Mouse (Mus musculus) WW6 (cell line): ENCODE data around the gene Tprkb.
"Not testable (repeated sequence)": the region's sequence is repeated elsewhere in the genome, so short reads cannot be mapped to it uniquely, and the experiment has no call there.

Source experiments
- DNase-seq: peaks from one replicate; pipeline ENCODE4 v3.0.0-alpha.2; 2013; ENCODE audit warnings: low read depth, low spot score

The Tprkb gene

GRCm38 (mm10) chr6:85915539-85916513 is 4.2 kb downstream of the Tprkb start, which contains the start of gene Nat8f1:
Nat8f1 (minus strand) TSS chr6:85915687.
- DNase-seq, result peak; percentile 71

GRCm38 (mm10) chr6:85916596-85916995 is 4.9 kb downstream of the Tprkb start:
- DNase-seq, result no peak

GRCm38 (mm10) chr6:85918341-85918740 is 6.7 kb downstream of the Tprkb start:
- not testable (repeated sequence) for DNase-seq

GRCm38 (mm10) chr6:85919401-85919800 is 7.7 kb downstream of the Tprkb start:
- no peak for DNase-seq

- DNase-seq, result no peak
Observed at GRCm38 (mm10) chr6:85923643-85924042, 12.0 kb downstream of the Tprkb start.

- no peak for DNase-seq
Observed at GRCm38 (mm10) chr6:85926709-85927108, 15.0 kb downstream of the Tprkb start.

- DNase-seq, result no peak
Observed at GRCm38 (mm10) chr6:85927476-85928464, 16.1 kb downstream of the Tprkb start.

- DNase-seq, result no peak
Observed at GRCm38 (mm10) chr6:85929312-85929711, 17.6 kb downstream of the Tprkb start.

- no peak for DNase-seq
Observed at GRCm38 (mm10) chr6:85934047-85934446, 22.4 kb downstream of the Tprkb start.

GRCm38 (mm10) chr6:85935646-85936045 is 24.0 kb downstream of the Tprkb start:
- no peak for DNase-seq

GRCm38 (mm10) chr6:85936508-85937465 is 25.1 kb downstream of the Tprkb start:
- peak; percentile 67 for DNase-seq

- DNase-seq, result no peak
Observed at GRCm38 (mm10) chr6:85938701-85939100, 27.0 kb downstream of the Tprkb start.

GRCm38 (mm10) chr6:85942469-85942868 is 30.8 kb downstream of the Tprkb start:
- DNase-seq, result no peak

- DNase-seq, result no peak
Observed at GRCm38 (mm10) chr6:85948549-85948948, 36.9 kb downstream of the Tprkb start.

- DNase-seq, result no peak
Observed at GRCm38 (mm10) chr6:85957581-85957980, 45.9 kb downstream of the Tprkb start.

- peak; percentile 56 for DNase-seq
Observed at GRCm38 (mm10) chr6:85961101-85962091, 49.7 kb downstream of the Tprkb start, which contains the start of gene Dusp11. Dusp11 (minus strand) TSS chr6:85961667.

GRCm38 (mm10) chr6:85966081-85966480 is 54.4 kb downstream of the Tprkb start:
- not testable (repeated sequence) for DNase-seq

GRCm38 (mm10) chr6:85966686-85967085 is 55.0 kb downstream of the Tprkb start:
- no peak for DNase-seq

GRCm38 (mm10) chr6:85969889-85970288 is 58.2 kb downstream of the Tprkb start:
- DNase-seq, result no peak
